Mouse (Mus musculus) spleen, adult 2 months (tissue): ENCODE measurements around the gene Vamp1.

Experiments
- CTCF ChIP-seq: fragments of 200-500 bp; IDR thresholded peaks from 2 replicates; pipeline ENCODE4 v1.5.1; 2011; ENCODE audit warnings: mild to moderate bottlenecking, inconsistent platforms; ENCODE audit not compliant: insufficient read depth, insufficient read length, insufficient replicate concordance; ENCODE audit errors: extremely low read depth
- POLR2A ChIP-seq: fragments of 200-500 bp; IDR thresholded peaks from 2 replicates; pipeline ENCODE4 v1.6.1; 2011; ENCODE audit warnings: low read depth, low read length, inconsistent platforms

- TF ChIP-seq CTCF = no peak
- no peak for TF ChIP-seq POLR2A
Measured at GRCm38 (mm10) chr6:125241566-125241965, 26.2 kb downstream of the Vamp1 start.
